Mouse (Mus musculus): ENCODE measurements around the gene Fam98b. TPM values are rescaled to one million over a fixed set of nuclear protein-coding genes. Genes with fewer than 3 reads are reported as not detected.

Gene Fam98b
- polyA plus RNA-seq, 1 experiment from 2014 or later: 13.2 TPM

GRCm38 (mm10) chr2:117219536-117219935 lies 30.0 kb upstream of the Fam98b start:
- H3K27ac ChIP-seq (ENCODE audit: low read length): no peak overlapping the region
- no peaks in the 10 kb centered on the region for H3K36me3 ChIP-seq (ENCODE audit: control insufficient read depth, insufficient read depth, low read length)
- ATAC-seq (ENCODE audit: insufficient number of reproducible peaks, insufficient read depth, low FRiP score, low read depth): no peak
- H3K9ac ChIP-seq (replicated peaks; ENCODE audit: low read depth, low read length): no peak overlapping the region
- H3K9me3 ChIP-seq (ENCODE audit: control insufficient read depth, low read depth, low read length): no peaks in the 10 kb centered on the region
- WGBS: 96% methylated on average over 4 of the region's 4 CpGs
- H3K4me3 ChIP-seq (ENCODE audit: low read depth, low read length): no peak overlapping the region
- no peaks in the 10 kb centered on the region for H3K4me1 ChIP-seq (ENCODE audit: control insufficient read depth, insufficient read depth, low read length)
- no peaks in the 10 kb centered on the region for H3K27me3 ChIP-seq (ENCODE audit: control insufficient read depth, insufficient read depth, low read length)
- H3K4me2 ChIP-seq (replicated peaks; ENCODE audit: low read depth, low read length): no peak overlapping the region

GRCm38 (mm10) chr2:117222651-117223050 lies 26.9 kb upstream of the Fam98b start:
- H3K27ac ChIP-seq (ENCODE audit: low read length): peak overlapping the region; percentile 55
- H3K36me3 ChIP-seq (ENCODE audit: control insufficient read depth, insufficient read depth, low read length): no peaks in the 10 kb centered on the region

GRCm38 (mm10) chr2:117228601-117229125 lies 20.9 kb upstream of the Fam98b start:
- no peaks in the 10 kb centered on the region for H3K36me3 ChIP-seq (ENCODE audit: control insufficient read depth, insufficient read depth, low read length)
- no peaks in the 10 kb centered on the region for H3K4me1 ChIP-seq (ENCODE audit: control insufficient read depth, insufficient read depth, low read length)
- H3K4me3 ChIP-seq (ENCODE audit: low read depth, low read length): no peak overlapping the region
- ATAC-seq (ENCODE audit: insufficient number of reproducible peaks, insufficient read depth, low FRiP score, low read depth): no peak
- 42% methylated on average over 11 of the region's 11 CpGs for WGBS
- no peak overlapping the region for H3K27ac ChIP-seq (ENCODE audit: low read length)
- no peaks in the 10 kb centered on the region for H3K9me3 ChIP-seq (ENCODE audit: control insufficient read depth, low read depth, low read length)
- no peak overlapping the region for H3K4me2 ChIP-seq (replicated peaks; ENCODE audit: low read depth, low read length)
- H3K27me3 ChIP-seq (ENCODE audit: control insufficient read depth, insufficient read depth, low read length): no peaks in the 10 kb centered on the region
- no peak overlapping the region for H3K9ac ChIP-seq (replicated peaks; ENCODE audit: low read depth, low read length)

More at GRCm38 (mm10) chr2:117222651-117223050, 26.9 kb upstream of the Fam98b start:
- 69% methylated on average over 9 of the region's 9 CpGs for WGBS
- ATAC-seq (ENCODE audit: insufficient number of reproducible peaks, insufficient read depth, low FRiP score, low read depth): no peak
- Histone ChIP-seq H3K27me3 (ENCODE audit: control insufficient read depth, insufficient read depth, low read length) (no peaks in the 10 kb centered on the region), H3K4me3 (ENCODE audit: low read depth, low read length) (no peak overlapping the region), H3K4me1 (ENCODE audit: control insufficient read depth, insufficient read depth, low read length) (no peaks in the 10 kb centered on the region), H3K9me3 (ENCODE audit: control insufficient read depth, low read depth, low read length) (no peaks in the 10 kb centered on the region), H3K9ac (replicated peaks; ENCODE audit: low read depth, low read length) (no peak overlapping the region), H3K4me2 (replicated peaks; ENCODE audit: low read depth, low read length) (no peak overlapping the region)

GRCm38 (mm10) chr2:117230261-117230660 lies 19.3 kb upstream of the Fam98b start:
- H3K4me2 ChIP-seq (replicated peaks; ENCODE audit: low read depth, low read length): no peak overlapping the region
- H3K4me3 ChIP-seq (ENCODE audit: low read depth, low read length): no peak overlapping the region
- no peaks in the 10 kb centered on the region for H3K4me1 ChIP-seq (ENCODE audit: control insufficient read depth, insufficient read depth, low read length)
- no peak for ATAC-seq (ENCODE audit: insufficient number of reproducible peaks, insufficient read depth, low FRiP score, low read depth)
- no peak overlapping the region for H3K9ac ChIP-seq (replicated peaks; ENCODE audit: low read depth, low read length)
- H3K9me3 ChIP-seq (ENCODE audit: control insufficient read depth, low read depth, low read length): no peaks in the 10 kb centered on the region
- 81% methylated on average over 7 of the region's 7 CpGs for WGBS
- H3K27me3 ChIP-seq (ENCODE audit: control insufficient read depth, insufficient read depth, low read length): no peaks in the 10 kb centered on the region
- no peak overlapping the region for H3K27ac ChIP-seq (ENCODE audit: low read length)
- no peaks in the 10 kb centered on the region for H3K36me3 ChIP-seq (ENCODE audit: control insufficient read depth, insufficient read depth, low read length)

GRCm38 (mm10) chr2:117231257-117231656 lies 18.3 kb upstream of the Fam98b start:
- no peak overlapping the region for H3K4me2 ChIP-seq (replicated peaks; ENCODE audit: low read depth, low read length)
- no peaks in the 10 kb centered on the region for H3K4me1 ChIP-seq (ENCODE audit: control insufficient read depth, insufficient read depth, low read length)
- no peak overlapping the region for H3K4me3 ChIP-seq (ENCODE audit: low read depth, low read length)
- H3K36me3 ChIP-seq (ENCODE audit: control insufficient read depth, insufficient read depth, low read length): no peaks in the 10 kb centered on the region
- H3K9me3 ChIP-seq (ENCODE audit: control insufficient read depth, low read depth, low read length): no peaks in the 10 kb centered on the region
- H3K27ac ChIP-seq (ENCODE audit: low read length): no peak overlapping the region
- H3K9ac ChIP-seq (replicated peaks; ENCODE audit: low read depth, low read length): no peak overlapping the region
- ATAC-seq (ENCODE audit: insufficient number of reproducible peaks, insufficient read depth, low FRiP score, low read depth): 0 out of 2 replicates have a peak, but pooled peaks have one; percentile 58
- H3K27me3 ChIP-seq (ENCODE audit: control insufficient read depth, insufficient read depth, low read length): no peaks in the 10 kb centered on the region
- 6% methylated on average over 13 of the region's 13 CpGs for WGBS

DNA sequence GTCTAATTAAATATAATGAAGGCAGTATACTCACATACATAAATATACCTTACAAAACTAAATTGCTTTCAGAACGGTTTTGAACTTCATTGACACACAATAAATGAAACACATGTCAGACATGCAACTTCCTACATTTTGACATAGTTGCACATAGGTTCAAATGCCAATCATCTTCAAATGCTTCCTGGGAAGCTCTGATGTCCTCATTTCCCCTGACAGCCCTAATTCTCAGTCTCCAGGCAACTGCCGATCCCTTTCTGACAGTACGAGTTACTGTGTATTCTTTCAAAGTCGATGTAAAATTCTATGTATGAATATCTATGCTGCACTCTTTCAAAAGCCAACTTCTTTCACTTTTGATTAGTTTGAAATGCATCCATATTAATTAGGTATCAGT lies 7.6 kb upstream of the Fam98b start:
- 78% methylated on average over 4 of the region's 4 CpGs for WGBS
- ATAC-seq (ENCODE audit: insufficient number of reproducible peaks, insufficient read depth, low FRiP score, low read depth): no peak
- Histone ChIP-seq H3K4me1 (ENCODE audit: control insufficient read depth, insufficient read depth, low read length) (no peaks in the 10 kb centered on the region), H3K9ac (replicated peaks; ENCODE audit: low read depth, low read length) (no peak overlapping the region), H3K4me2 (replicated peaks; ENCODE audit: low read depth, low read length) (no peak overlapping the region), H3K27me3 (ENCODE audit: control insufficient read depth, insufficient read depth, low read length) (no peaks in the 10 kb centered on the region), H3K27ac (ENCODE audit: low read length) (no peak overlapping the region), H3K4me3 (ENCODE audit: low read depth, low read length) (no peak overlapping the region), H3K9me3 (ENCODE audit: control insufficient read depth, low read depth, low read length) (no peaks in the 10 kb centered on the region), H3K36me3 (ENCODE audit: control insufficient read depth, insufficient read depth, low read length) (no peaks in the 10 kb centered on the region)

DNA sequence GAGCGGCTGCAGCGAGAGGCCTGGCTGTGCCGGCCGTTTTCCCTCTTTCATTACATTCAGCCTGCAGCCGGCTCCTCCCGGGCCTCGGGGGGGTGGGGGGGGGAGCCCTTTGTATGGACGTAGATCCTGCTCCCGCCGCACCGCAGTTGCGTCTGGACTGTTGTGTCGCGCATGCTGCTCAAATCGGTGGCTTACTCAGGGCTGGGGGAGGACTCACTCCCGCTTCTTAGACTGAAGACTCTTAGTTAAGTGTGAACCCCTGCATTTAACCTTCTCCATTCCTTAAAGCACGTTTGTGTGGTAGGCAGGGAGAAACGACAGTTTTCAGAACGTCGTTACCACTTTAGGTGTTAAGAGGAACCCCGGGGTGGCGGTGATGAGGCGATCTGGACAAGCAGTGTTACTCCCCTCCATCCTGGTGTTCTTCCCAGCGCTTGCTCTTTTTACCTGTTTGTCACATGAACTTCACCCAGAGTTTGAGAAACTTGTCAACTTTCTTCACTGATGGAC lies 517 bp downstream of the Fam98b start:
- peak overlapping the region; percentile 82 for H3K4me2 ChIP-seq (replicated peaks; ENCODE audit: low read depth, low read length)
- H3K4me1 ChIP-seq (ENCODE audit: control insufficient read depth, insufficient read depth, low read length): no peaks in the 10 kb centered on the region
- H3K27me3 ChIP-seq (ENCODE audit: control insufficient read depth, insufficient read depth, low read length): no peaks in the 10 kb centered on the region
- H3K9me3 ChIP-seq (ENCODE audit: control insufficient read depth, low read depth, low read length): no peaks in the 10 kb centered on the region
- peak overlapping the region; percentile 93 for H3K4me3 ChIP-seq (ENCODE audit: low read depth, low read length)
- peak overlapping the region; percentile 84 for H3K27ac ChIP-seq (ENCODE audit: low read length)
- 0 out of 2 replicates have a peak, but pooled peaks have one; percentile 33 for ATAC-seq (ENCODE audit: insufficient number of reproducible peaks, insufficient read depth, low FRiP score, low read depth)
- no peaks in the 10 kb centered on the region for H3K36me3 ChIP-seq (ENCODE audit: control insufficient read depth, insufficient read depth, low read length)
- under 1% methylated on average over 22 of the region's 24 CpGs for WGBS
- peak overlapping the region; percentile 92 for H3K9ac ChIP-seq (replicated peaks; ENCODE audit: low read depth, low read length)

GRCm38 (mm10) chr2:117255415-117255814 lies 5.9 kb downstream of the Fam98b start:
- 91% methylated on average over 2 of the region's 2 CpGs for WGBS
- H3K4me3 ChIP-seq (ENCODE audit: low read depth, low read length): no peak overlapping the region
- H3K9ac ChIP-seq (replicated peaks; ENCODE audit: low read depth, low read length): no peak overlapping the region

DNA sequence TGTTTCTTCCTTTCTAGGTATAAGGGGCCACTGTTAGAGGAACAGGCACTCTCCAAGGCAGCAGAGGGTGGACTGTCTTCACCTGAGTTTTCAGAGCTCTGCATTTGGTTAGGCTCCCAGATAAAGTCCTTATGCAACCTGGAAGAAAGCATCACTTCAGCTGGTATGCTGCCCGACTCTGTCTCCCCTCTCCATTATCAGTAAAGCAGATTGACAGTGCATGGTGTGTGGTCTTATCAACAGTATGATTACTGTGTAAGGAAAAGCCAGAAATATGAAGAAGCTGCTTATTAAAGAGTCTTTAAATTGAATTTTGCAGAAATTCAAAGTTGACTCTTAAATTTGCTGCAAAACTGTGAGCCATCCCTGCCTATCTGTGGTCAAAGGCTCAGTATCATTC lies 8.1 kb downstream of the Fam98b start:
- Histone ChIP-seq H3K4me3 (ENCODE audit: low read depth, low read length) (no peak overlapping the region), H3K36me3 (ENCODE audit: control insufficient read depth, insufficient read depth, low read length) (peaks cover 12% of the 10 kb centered on the region), H3K4me1 (ENCODE audit: control insufficient read depth, insufficient read depth, low read length) (no peaks in the 10 kb centered on the region), H3K27me3 (ENCODE audit: control insufficient read depth, insufficient read depth, low read length) (no peaks in the 10 kb centered on the region), H3K9ac (replicated peaks; ENCODE audit: low read depth, low read length) (no peak overlapping the region), H3K9me3 (ENCODE audit: control insufficient read depth, low read depth, low read length) (no peaks in the 10 kb centered on the region), H3K27ac (ENCODE audit: low read length) (no peak overlapping the region), H3K4me2 (replicated peaks; ENCODE audit: low read depth, low read length) (no peak overlapping the region)
- ATAC-seq (ENCODE audit: insufficient number of reproducible peaks, insufficient read depth, low FRiP score, low read depth): no peak
- 77% methylated on average over 1 of the region's 1 CpGs for WGBS

More at GRCm38 (mm10) chr2:117255415-117255814, 5.9 kb downstream of the Fam98b start:
- Histone ChIP-seq H3K4me2 (replicated peaks; ENCODE audit: low read depth, low read length) (no peak overlapping the region), H3K9me3 (ENCODE audit: control insufficient read depth, low read depth, low read length) (no peaks in the 10 kb centered on the region), H3K4me1 (ENCODE audit: control insufficient read depth, insufficient read depth, low read length) (no peaks in the 10 kb centered on the region), H3K36me3 (ENCODE audit: control insufficient read depth, insufficient read depth, low read length) (peaks cover 6% of the 10 kb centered on the region), H3K27ac (ENCODE audit: low read length) (no peak overlapping the region), H3K27me3 (ENCODE audit: control insufficient read depth, insufficient read depth, low read length) (no peaks in the 10 kb centered on the region)
- ATAC-seq (ENCODE audit: insufficient number of reproducible peaks, insufficient read depth, low FRiP score, low read depth): no peak
